22 mouse cellular contexts compared by ENCODE assay signal in the genomic region with DNA sequence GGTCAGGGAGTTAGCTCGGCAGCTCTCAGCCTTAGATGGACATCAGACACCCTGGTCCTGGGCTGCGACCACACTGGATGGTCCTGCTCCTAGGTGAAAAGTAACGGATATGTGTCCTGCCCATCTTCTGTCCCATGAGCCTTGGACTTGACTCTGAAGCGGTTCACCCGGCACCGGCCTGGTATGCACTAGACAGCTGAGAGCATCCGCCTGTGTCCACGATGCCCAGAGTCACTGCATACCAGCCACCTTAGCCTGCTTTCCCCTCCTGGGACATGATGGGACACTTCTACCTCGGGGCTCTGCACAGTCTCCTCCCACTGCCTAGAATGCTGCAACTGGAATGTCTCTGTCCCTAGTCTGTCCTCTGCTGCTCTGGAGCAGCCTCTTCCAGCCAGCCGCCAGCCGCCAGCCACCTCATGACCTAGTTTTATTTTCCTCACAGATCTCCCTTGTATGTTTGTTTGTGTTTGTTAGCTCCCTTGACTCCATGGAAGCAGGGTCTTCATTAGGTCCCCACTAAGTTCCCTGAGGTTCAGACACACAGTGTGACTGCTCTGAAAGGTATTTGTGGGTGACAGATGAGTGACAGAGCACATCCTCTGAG. TPM values are rescaled to one million over a fixed set of nuclear protein-coding genes. Genes with fewer than 3 reads are reported as not detected.
DNase-seq lines count a peak whose midpoint lies in the region; ATAC-seq lines count a peak whose summit lies in the region.
"Had no signal": no experiment of that assay in that cellular context is flagged by ENCODE, and none has a peak within 500 bp of the region (broad histone marks: within the 10 kb centered on the region; RNA-seq: fewer than 3 reads in every experiment).

No protein-coding gene starts in this region.

- no peak overlapping the region for H3K4me3 ChIP-seq in hindbrain, embryonic 10.5 days
- no peak overlapping the region for H3K4me3 ChIP-seq in hindbrain, embryonic 16.5 days (ENCODE audit: low read length)
- H3K4me3 ChIP-seq in midbrain, embryonic 10.5 days = no peak overlapping the region
- no peak overlapping the region for H3K4me3 ChIP-seq in midbrain, embryonic 13.5 days (replicated peaks)
- H3K4me3 ChIP-seq in embryonic facial prominence, embryonic 10.5 days = no peak overlapping the region
- no peak overlapping the region for H3K4me3 ChIP-seq in liver, embryonic 11.5 days (ENCODE audit: low read depth, low read length)
- H3K4me3 ChIP-seq: forebrain, embryonic 13.5 days; hindbrain, embryonic 12.5 days; midbrain, embryonic 15.5 days; neural tube, embryonic 15.5 days had no signal

- ATAC-seq in hindbrain, embryonic 16.5 days = no peak
- ATAC-seq in midbrain, embryonic 13.5 days = no peak
- no peak for ATAC-seq in liver, embryonic 11.5 days (replicated peaks; ENCODE audit: low FRiP score)
- ATAC-seq: activated CD4-positive, CD25-positive, alpha-beta regulatory T cell, adult 4 months; forebrain, embryonic 13.5 days; inflammation-experienced regulatory T-cells, adult 6 months; liver, postnatal 0 days; midbrain, embryonic 15.5 days had no signal

- H3K27me3 ChIP-seq in hindbrain, embryonic 10.5 days (ENCODE audit: insufficient read depth, poor library complexity, severe bottlenecking) = no peaks in the 10 kb centered on the region
- no peaks in the 10 kb centered on the region for H3K27me3 ChIP-seq in hindbrain, embryonic 16.5 days (replicated peaks; ENCODE audit: control insufficient read depth, insufficient read depth, low read length)
- no peaks in the 10 kb centered on the region for H3K27me3 ChIP-seq in midbrain, embryonic 10.5 days (ENCODE audit: low read depth, poor library complexity, severe bottlenecking)
- H3K27me3 ChIP-seq in midbrain, embryonic 13.5 days = no peaks in the 10 kb centered on the region
- no peaks in the 10 kb centered on the region for H3K27me3 ChIP-seq in embryonic facial prominence, embryonic 10.5 days (replicated peaks; ENCODE audit: low read depth, poor library complexity, severe bottlenecking)
- H3K27me3 ChIP-seq in liver, embryonic 11.5 days (replicated peaks; ENCODE audit: control insufficient read depth, insufficient read depth, low read length) = no peaks in the 10 kb centered on the region; the same call in 1 of the 2 replicates
- H3K27me3 ChIP-seq: forebrain, embryonic 13.5 days; hindbrain, embryonic 12.5 days; midbrain, embryonic 15.5 days; neural tube, embryonic 15.5 days had no signal

- no peak overlapping the region for H3K9ac ChIP-seq in hindbrain, embryonic 16.5 days (ENCODE audit: low read depth, low read length)
- no peak overlapping the region for H3K9ac ChIP-seq in midbrain, embryonic 13.5 days (replicated peaks)
- no peak overlapping the region for H3K9ac ChIP-seq in liver, embryonic 11.5 days (ENCODE audit: low read depth, low read length)
- H3K9ac ChIP-seq: forebrain, embryonic 13.5 days; hindbrain, embryonic 12.5 days; liver, postnatal 0 days; midbrain, embryonic 15.5 days; neural tube, embryonic 15.5 days had no signal

- 80% methylated on average over 11 of the region's 11 CpGs for WGBS in hindbrain, embryonic 10.5 days
- 83% methylated on average over 11 of the region's 11 CpGs for WGBS in hindbrain, embryonic 16.5 days
- WGBS in midbrain, embryonic 10.5 days = 84% methylated on average over 11 of the region's 11 CpGs
- 85% methylated on average over 11 of the region's 11 CpGs for WGBS in midbrain, embryonic 13.5 days
- WGBS in embryonic facial prominence, embryonic 10.5 days = 69% methylated on average over 11 of the region's 11 CpGs
- 70% methylated on average over 11 of the region's 11 CpGs for WGBS in liver, embryonic 11.5 days

- no peak for DNase-seq in hindbrain, embryonic 10.5 days (ENCODE audit: low spot score)
- DNase-seq in midbrain, embryonic 10.5 days (ENCODE audit: low spot score) = no peak
- no peak for DNase-seq in embryonic facial prominence, embryonic 10.5 days (ENCODE audit: low spot score)
- DNase-seq in urinary bladder, adult 18-20 months (ENCODE audit: low spot score in 2 of 2) = no peak
- no peak for DNase-seq in liver, embryonic 11.5 days (ENCODE audit: low spot score)
- DNase-seq: adrenal gland, postnatal 10 days; B cell, adult 2 months; cerebellum, adult 11-12 months; gastrocnemius, postnatal 36 days; liver; liver, postnatal 0 days; lung, postnatal 10 days; right cerebral cortex, postnatal 4 days; thymus, adult 2 months had no signal

- peaks cover 46% of the 10 kb centered on the region for H3K4me1 ChIP-seq in hindbrain, embryonic 10.5 days (replicated peaks)
- no peaks in the 10 kb centered on the region for H3K4me1 ChIP-seq in hindbrain, embryonic 16.5 days (ENCODE audit: control insufficient read depth, insufficient read depth, low read depth, low read length)
- H3K4me1 ChIP-seq in midbrain, embryonic 10.5 days = peaks cover 41% of the 10 kb centered on the region
- peaks cover 2% of the 10 kb centered on the region; the same call in 1 of the 2 replicates for H3K4me1 ChIP-seq in midbrain, embryonic 13.5 days (replicated peaks)
- peaks cover 51% of the 10 kb centered on the region for H3K4me1 ChIP-seq in embryonic facial prominence, embryonic 10.5 days
- peaks cover 21% of the 10 kb centered on the region for H3K4me1 ChIP-seq in liver, embryonic 11.5 days (replicated peaks; ENCODE audit: control insufficient read depth, insufficient read depth, low read length)
- H3K4me1 ChIP-seq: forebrain, embryonic 13.5 days; midbrain, embryonic 15.5 days; neural tube, embryonic 15.5 days had no signal

- no peaks in the 10 kb centered on the region for H3K9me3 ChIP-seq in hindbrain, embryonic 10.5 days
- no peaks in the 10 kb centered on the region for H3K9me3 ChIP-seq in hindbrain, embryonic 16.5 days (ENCODE audit: control insufficient read depth, low read length)
- H3K9me3 ChIP-seq in midbrain, embryonic 10.5 days (replicated peaks) = no peaks in the 10 kb centered on the region
- H3K9me3 ChIP-seq in midbrain, embryonic 13.5 days = no peaks in the 10 kb centered on the region
- no peaks in the 10 kb centered on the region for H3K9me3 ChIP-seq in embryonic facial prominence, embryonic 10.5 days
- H3K9me3 ChIP-seq in liver, embryonic 11.5 days (ENCODE audit: control insufficient read depth, low read length) = no peaks in the 10 kb centered on the region
- H3K9me3 ChIP-seq: forebrain, embryonic 13.5 days; hindbrain, embryonic 12.5 days; midbrain, embryonic 15.5 days; neural tube, embryonic 15.5 days had no signal

- H3K36me3 ChIP-seq in hindbrain, embryonic 10.5 days = no peaks in the 10 kb centered on the region
- H3K36me3 ChIP-seq in hindbrain, embryonic 16.5 days (ENCODE audit: control insufficient read depth, insufficient read depth, low read length) = no peaks in the 10 kb centered on the region
- no peaks in the 10 kb centered on the region for H3K36me3 ChIP-seq in midbrain, embryonic 10.5 days
- H3K36me3 ChIP-seq in midbrain, embryonic 13.5 days = no peaks in the 10 kb centered on the region
- no peaks in the 10 kb centered on the region for H3K36me3 ChIP-seq in embryonic facial prominence, embryonic 10.5 days (replicated peaks)
- no peaks in the 10 kb centered on the region for H3K36me3 ChIP-seq in liver, embryonic 11.5 days (ENCODE audit: control insufficient read depth, insufficient read depth, low read length)
- H3K36me3 ChIP-seq: hindbrain, embryonic 12.5 days; midbrain, embryonic 15.5 days; neural tube, embryonic 15.5 days had no signal

- no peak overlapping the region for H3K4me2 ChIP-seq in hindbrain, embryonic 16.5 days (ENCODE audit: low read length)
- no peak overlapping the region for H3K4me2 ChIP-seq in midbrain, embryonic 13.5 days (replicated peaks)
- no peak overlapping the region for H3K4me2 ChIP-seq in liver, embryonic 11.5 days
- H3K4me2 ChIP-seq: forebrain, embryonic 13.5 days; hindbrain, embryonic 12.5 days; midbrain, embryonic 15.5 days; neural tube, embryonic 15.5 days had no signal

- 0 out of 2 replicates have a peak overlapping the region, but pooled peaks have one; percentile 17 for H3K27ac ChIP-seq in hindbrain, embryonic 10.5 days
- no peak overlapping the region for H3K27ac ChIP-seq in hindbrain, embryonic 16.5 days (ENCODE audit: low read depth, low read length)
- 0 out of 2 replicates have a peak overlapping the region, but pooled peaks have one; percentile 28 for H3K27ac ChIP-seq in midbrain, embryonic 10.5 days (replicated peaks)
- H3K27ac ChIP-seq in midbrain, embryonic 13.5 days = no peak overlapping the region
- 0 out of 2 replicates have a peak overlapping the region, but pooled peaks have one; percentile 12 for H3K27ac ChIP-seq in embryonic facial prominence, embryonic 10.5 days (replicated peaks)
- no peak overlapping the region for H3K27ac ChIP-seq in liver, embryonic 11.5 days (ENCODE audit: low read depth, low read length)
- H3K27ac ChIP-seq: forebrain, embryonic 13.5 days; hindbrain, embryonic 12.5 days; midbrain, embryonic 15.5 days; neural tube, embryonic 15.5 days had no signal

RNA-seq across cellular contexts. Expression of gene Crispld2, which starts 47.2 kb away (rescaled TPM):
- polyA plus RNA-seq in hindbrain, embryonic 10.5 days (2016; fragmentation: Nextera tagmentation; extraction: Ambion mirVana) = 3.8 and 4.6 TPM in 2 replicates
- 2.7 and 3.1 TPM in 2 replicates for polyA plus RNA-seq in hindbrain, embryonic 16.5 days (2015; fragmentation: Nextera tagmentation; extraction: Ambion mirVana)
- 2.9 and 4.0 TPM in 2 replicates for polyA plus RNA-seq in midbrain, embryonic 10.5 days (2016; fragmentation: Nextera tagmentation; extraction: Ambion mirVana)
- 1.9 and 2.1 TPM in 2 replicates for polyA plus RNA-seq in midbrain, embryonic 13.5 days (2015; fragmentation: Nextera tagmentation; extraction: Ambion mirVana)
- polyA plus RNA-seq in embryonic facial prominence, embryonic 10.5 days (2016; fragmentation: Nextera tagmentation; extraction: Ambion mirVana) = 6.1 and 6.5 TPM in 2 replicates
- polyA plus RNA-seq in liver, embryonic 11.5 days (2014; fragmentation: Nextera tagmentation; extraction: Ambion mirVana) = 3.8 and 4.4 TPM in 2 replicates
- polyA plus RNA-seq: activated CD4-positive, CD25-positive, alpha-beta regulatory T cell, adult 4 months had no signal

Comparison
In these comparisons a context has a peak if more than half of its experiments do, and no peak if none do; other contexts are left out.
1. H3K27ac ChIP-seq: peak in hindbrain, embryonic 10.5 days (single experiment), midbrain, embryonic 10.5 days (single experiment) and embryonic facial prominence, embryonic 10.5 days (single experiment); none in hindbrain, embryonic 16.5 days (single experiment), midbrain, embryonic 13.5 days (single experiment) and liver, embryonic 11.5 days (single experiment).